Mouse (Mus musculus): ENCODE results near the gene Dlx2. TPM values are rescaled to one million over a fixed set of nuclear protein-coding genes. Genes with fewer than 3 reads are reported as not detected.
A peak's percentile ranks its signal among the peaks of the same experiment; 100 is the strongest.

Gene Dlx2
- polyA plus RNA-seq, 1 experiment, result not detected

DNA sequence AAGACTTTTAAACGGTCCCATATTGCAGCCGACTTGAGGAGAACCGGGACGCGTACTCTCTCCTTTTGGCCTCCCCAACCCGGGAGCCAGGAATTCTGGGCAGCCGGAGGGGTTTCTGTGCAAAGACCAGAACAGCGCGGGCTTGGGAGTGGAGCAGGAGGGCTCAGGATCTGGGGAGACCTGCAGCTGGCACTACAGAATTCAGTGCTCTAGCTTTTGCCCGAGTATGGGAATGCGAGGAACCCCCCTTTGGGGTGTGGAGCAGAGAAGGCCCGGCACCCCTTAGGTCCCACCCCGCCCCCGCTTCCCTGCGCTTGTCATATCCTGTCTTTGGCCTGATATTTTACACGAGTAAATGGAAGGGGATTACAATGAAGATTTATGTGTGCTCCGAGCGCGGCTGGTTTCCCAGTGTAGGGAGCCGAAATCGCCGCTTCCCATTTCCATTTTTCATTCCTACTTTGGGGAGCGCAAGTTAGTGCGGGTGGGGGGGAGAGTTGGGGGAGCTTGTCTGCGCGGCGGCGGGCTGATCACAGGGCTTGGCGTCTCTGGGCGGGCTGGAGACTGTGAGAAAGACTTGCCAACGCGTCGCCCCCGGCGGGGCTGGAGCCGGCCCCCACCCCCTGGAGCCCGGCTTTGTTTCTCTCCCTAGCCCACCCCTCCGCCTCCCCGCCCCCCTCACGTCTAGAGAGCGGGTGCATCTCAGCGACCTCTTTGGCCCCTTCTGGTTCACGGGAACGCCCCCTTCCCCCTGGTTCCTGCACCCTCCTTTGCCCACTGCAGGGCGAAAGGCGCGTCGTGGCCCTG, 5.7 kb downstream of the Dlx2 start:
- WGBS, result 3% methylated on average over 47 of the region's 48 CpGs
- Histone ChIP-seq H3K36me3 (ENCODE audit: control insufficient read depth, insufficient read depth, low read length) (no peaks in the 10 kb centered on the region), H3K27ac (ENCODE audit: insufficient read depth, low read depth, low read length) (no peak overlapping the region), H3K27me3 (replicated peaks; ENCODE audit: control insufficient read depth, insufficient read depth, low read length) (peaks cover 35% of the 10 kb centered on the region), H3K4me3 (ENCODE audit: insufficient read depth, low read depth, low read length) (no peak overlapping the region; the same call in 1 of the 2 replicates), H3K4me1 (ENCODE audit: control insufficient read depth, insufficient read depth, low read length) (0 out of 2 replicates have a peak, but pooled peaks cover 3% of the 10 kb centered on the region)
- peak; percentile 3 for DNase-seq
- TF ChIP-seq CTCF (conservative IDR thresholded peaks at IDR 0.05; ENCODE audit: insufficient read depth, insufficient read length, low read depth, low read length) (no peak), POLR2A (IDR thresholded peaks at IDR 0.05; ENCODE audit: low read depth, low read length) (no peak)

GRCm38 (mm10) chr2:71534242-71535052, 12.1 kb downstream of the Dlx2 start:
- peak; percentile 4 for DNase-seq
- Histone ChIP-seq H3K27ac (ENCODE audit: insufficient read depth, low read depth, low read length) (no peak overlapping the region), H3K27me3 (replicated peaks; ENCODE audit: control insufficient read depth, insufficient read depth, low read length) (peaks cover 22% of the 10 kb centered on the region), H3K4me1 (ENCODE audit: control insufficient read depth, insufficient read depth, low read length) (no peaks in the 10 kb centered on the region), H3K4me3 (ENCODE audit: insufficient read depth, low read depth, low read length) (no peak overlapping the region), H3K36me3 (ENCODE audit: control insufficient read depth, insufficient read depth, low read length) (no peaks in the 10 kb centered on the region)
- no peak for TF ChIP-seq CTCF (conservative IDR thresholded peaks at IDR 0.05; ENCODE audit: insufficient read depth, insufficient read length, low read depth, low read length)
- TF ChIP-seq POLR2A (IDR thresholded peaks at IDR 0.05; ENCODE audit: low read depth, low read length), result no peak
- WGBS, result 3% methylated on average over 20 of the region's 20 CpGs

GRCm38 (mm10) chr2:71533094-71533493, 13.5 kb downstream of the Dlx2 start:
- no peaks in the 10 kb centered on the region for H3K4me1 ChIP-seq (ENCODE audit: control insufficient read depth, insufficient read depth, low read length)
- H3K4me3 ChIP-seq (ENCODE audit: insufficient read depth, low read depth, low read length), result no peak overlapping the region
- no peak overlapping the region for H3K27ac ChIP-seq (ENCODE audit: insufficient read depth, low read depth, low read length)
- WGBS, result 13% methylated on average over 5 of the region's 5 CpGs
- DNase-seq, result no peak
- peaks cover 25% of the 10 kb centered on the region for H3K27me3 ChIP-seq (replicated peaks; ENCODE audit: control insufficient read depth, insufficient read depth, low read length)
- TF ChIP-seq POLR2A (IDR thresholded peaks at IDR 0.05; ENCODE audit: low read depth, low read length) (no peak), CTCF (conservative IDR thresholded peaks at IDR 0.05; ENCODE audit: insufficient read depth, insufficient read length, low read depth, low read length) (no peak)
- H3K36me3 ChIP-seq (ENCODE audit: control insufficient read depth, insufficient read depth, low read length), result no peaks in the 10 kb centered on the region

DNA sequence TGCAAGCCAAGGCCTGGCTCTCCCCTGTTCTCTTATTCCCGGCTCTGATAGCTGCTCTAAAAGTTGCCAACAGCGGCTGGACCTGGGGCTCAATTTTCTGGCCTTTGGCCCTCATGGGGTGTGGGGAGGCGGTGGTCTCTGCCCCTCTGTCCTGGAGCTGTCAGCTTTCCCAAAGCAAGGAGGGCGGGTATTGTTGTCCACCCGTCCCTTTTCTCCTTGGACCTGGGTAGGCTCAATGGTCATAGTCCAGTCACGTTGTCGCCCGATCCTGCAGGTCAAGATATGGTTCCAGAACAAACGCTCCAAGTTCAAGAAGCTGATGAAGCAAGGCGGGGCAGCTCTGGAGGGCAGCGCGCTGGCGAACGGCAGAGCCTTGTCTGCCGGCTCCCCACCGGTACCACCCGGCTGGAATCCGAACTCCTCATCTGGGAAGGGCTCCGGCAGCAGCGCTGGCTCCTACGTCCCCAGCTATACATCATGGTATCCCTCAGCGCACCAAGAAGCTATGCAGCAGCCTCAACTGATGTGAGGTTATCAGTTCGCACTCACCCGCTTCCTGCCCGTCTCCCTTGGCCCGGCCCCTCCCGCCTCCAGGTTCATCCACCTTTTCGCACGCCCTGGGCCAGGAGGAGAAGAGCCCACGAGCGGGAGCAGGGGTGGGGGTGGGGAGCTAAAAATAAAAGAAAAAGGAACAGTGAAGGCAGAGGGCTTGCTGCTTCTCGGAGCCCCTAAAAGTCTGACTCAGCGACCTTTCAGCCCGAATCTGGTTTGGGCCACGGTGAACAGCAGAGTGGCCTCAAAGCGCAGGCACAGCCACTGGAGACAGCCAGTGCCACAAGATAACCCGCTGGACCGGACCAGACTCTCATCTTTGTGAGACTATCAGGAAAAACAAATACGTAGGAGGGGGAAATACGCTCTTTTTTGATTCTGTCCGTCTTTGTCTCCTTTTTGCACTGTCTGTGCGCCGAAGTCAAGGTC, 14.3 kb downstream of the Dlx2 start:
- H3K27ac ChIP-seq (ENCODE audit: insufficient read depth, low read depth, low read length), result no peak overlapping the region
- 4% methylated on average over 43 of the region's 43 CpGs for WGBS
- no peaks in the 10 kb centered on the region for H3K4me1 ChIP-seq (ENCODE audit: control insufficient read depth, insufficient read depth, low read length)
- TF ChIP-seq CTCF (conservative IDR thresholded peaks at IDR 0.05; ENCODE audit: insufficient read depth, insufficient read length, low read depth, low read length) (no peak), POLR2A (IDR thresholded peaks at IDR 0.05; ENCODE audit: low read depth, low read length) (no peak)
- peaks cover 23% of the 10 kb centered on the region for H3K27me3 ChIP-seq (replicated peaks; ENCODE audit: control insufficient read depth, insufficient read depth, low read length)
- DNase-seq, result peak; percentile 29
- no peak overlapping the region for H3K4me3 ChIP-seq (ENCODE audit: insufficient read depth, low read depth, low read length)
- no peaks in the 10 kb centered on the region for H3K36me3 ChIP-seq (ENCODE audit: control insufficient read depth, insufficient read depth, low read length)

- Histone ChIP-seq H3K27ac (ENCODE audit: insufficient read depth, low read depth, low read length) (no peak overlapping the region), H3K4me3 (ENCODE audit: insufficient read depth, low read depth, low read length) (no peak overlapping the region), H3K4me1 (ENCODE audit: control insufficient read depth, insufficient read depth, low read length) (no peaks in the 10 kb centered on the region), H3K27me3 (replicated peaks; ENCODE audit: control insufficient read depth, insufficient read depth, low read length) (peaks cover 18% of the 10 kb centered on the region), H3K36me3 (ENCODE audit: control insufficient read depth, insufficient read depth, low read length) (no peaks in the 10 kb centered on the region)
- TF ChIP-seq POLR2A (IDR thresholded peaks at IDR 0.05; ENCODE audit: low read depth, low read length) (no peak), CTCF (conservative IDR thresholded peaks at IDR 0.05; ENCODE audit: insufficient read depth, insufficient read length, low read depth, low read length) (no peak)
- no peak for DNase-seq
- WGBS, result 9% methylated on average over 12 of the region's 12 CpGs
Observed at GRCm38 (mm10) chr2:71531124-71531590, 15.4 kb downstream of the Dlx2 start.

GRCm38 (mm10) chr2:71530391-71531123, 16.0 kb downstream of the Dlx2 start:
- TF ChIP-seq CTCF (conservative IDR thresholded peaks at IDR 0.05; ENCODE audit: insufficient read depth, insufficient read length, low read depth, low read length), result no peak
- TF ChIP-seq POLR2A (IDR thresholded peaks at IDR 0.05; ENCODE audit: low read depth, low read length), result no peak
- H3K4me3 ChIP-seq (ENCODE audit: insufficient read depth, low read depth, low read length), result no peak overlapping the region
- no peaks in the 10 kb centered on the region for H3K36me3 ChIP-seq (ENCODE audit: control insufficient read depth, insufficient read depth, low read length)
- DNase-seq, result peak; percentile 15
- H3K4me1 ChIP-seq (ENCODE audit: control insufficient read depth, insufficient read depth, low read length), result no peaks in the 10 kb centered on the region
- peaks cover 17% of the 10 kb centered on the region for H3K27me3 ChIP-seq (replicated peaks; ENCODE audit: control insufficient read depth, insufficient read depth, low read length)
- H3K27ac ChIP-seq (ENCODE audit: insufficient read depth, low read depth, low read length), result no peak overlapping the region
- WGBS, result 7% methylated on average over 34 of the region's 34 CpGs
